Mouse (Mus musculus) embryo, embryonic 11 days (tissue): ENCODE results near the gene Krt6b.
"Not testable (repeated sequence)": the region's sequence is repeated elsewhere in the genome, so short reads cannot be mapped to it uniquely, and the experiment has no call there.

Experiments
- DNase-seq: peaks from one replicate; pipeline ENCODE4 v3.0.0-alpha.2; 2015

The Krt6b gene

GRCm38 (mm10) chr15:101680187-101680586, at the start of gene Krt6b:
Krt6b (minus strand) TSS chr15:101680287.
- DNase-seq: no peak

DNA sequence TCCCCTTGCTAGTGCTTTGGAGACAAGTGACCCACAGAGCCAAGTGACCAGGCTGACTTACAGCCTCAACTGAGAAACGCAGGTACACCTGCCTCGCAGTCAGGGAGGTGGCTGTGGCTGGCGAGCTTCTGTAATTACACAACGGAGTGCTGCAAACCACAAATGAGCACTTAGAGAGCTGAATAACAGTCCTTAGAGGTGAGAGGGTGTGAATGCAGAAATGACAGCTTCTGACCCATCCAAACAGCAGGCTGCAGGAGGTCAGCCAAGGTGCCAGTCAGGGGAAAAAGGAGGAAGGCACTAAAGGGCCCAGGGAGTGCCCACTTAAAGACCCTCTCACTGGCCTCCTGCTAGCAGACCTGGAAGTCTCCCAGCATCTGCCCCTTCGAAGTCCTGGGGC, 44.6 kb upstream of the Krt6b start:
- DNase-seq: no peak

DNA sequence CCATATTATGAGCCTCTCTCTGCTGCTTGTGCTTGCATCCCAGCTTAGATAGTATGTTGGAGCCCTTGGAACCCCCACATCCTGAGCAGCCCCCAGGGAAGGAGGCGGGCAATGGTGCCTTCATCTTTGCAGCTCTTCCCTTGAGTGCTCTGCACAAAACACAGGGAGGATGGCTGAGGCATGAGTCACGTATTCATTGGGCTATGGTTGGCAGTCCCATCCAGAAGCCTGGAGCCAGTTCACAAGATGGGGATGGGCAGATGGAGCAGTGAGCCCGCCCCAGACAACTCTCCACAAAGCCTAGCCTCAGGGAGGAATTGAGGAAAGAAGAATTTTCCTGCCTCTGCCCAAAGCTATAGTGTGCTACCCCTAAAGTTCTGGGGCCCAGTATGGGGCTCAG, 35.7 kb upstream of the Krt6b start:
- DNase-seq: no peak

DNA sequence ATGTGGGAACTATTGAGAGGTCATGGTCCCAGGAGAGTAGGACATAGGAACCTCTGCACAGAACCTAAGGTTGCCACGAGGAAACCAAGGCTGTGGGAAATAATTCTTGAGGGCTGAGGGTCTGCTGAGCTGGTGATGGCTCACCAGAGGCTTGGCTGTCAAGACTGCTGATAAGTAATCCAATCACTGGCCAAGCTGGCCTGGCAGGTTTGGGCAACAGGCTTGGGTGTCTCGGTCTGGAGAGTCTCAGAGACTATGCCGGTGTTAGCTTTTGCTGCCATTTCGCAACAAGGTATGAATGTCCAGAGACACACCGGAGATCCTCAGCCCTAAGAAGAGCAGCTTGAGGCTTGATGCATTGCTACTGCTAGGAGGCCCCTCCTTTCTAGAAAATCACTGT, 34.3 kb upstream of the Krt6b start:
- DNase-seq: no peak

DNA sequence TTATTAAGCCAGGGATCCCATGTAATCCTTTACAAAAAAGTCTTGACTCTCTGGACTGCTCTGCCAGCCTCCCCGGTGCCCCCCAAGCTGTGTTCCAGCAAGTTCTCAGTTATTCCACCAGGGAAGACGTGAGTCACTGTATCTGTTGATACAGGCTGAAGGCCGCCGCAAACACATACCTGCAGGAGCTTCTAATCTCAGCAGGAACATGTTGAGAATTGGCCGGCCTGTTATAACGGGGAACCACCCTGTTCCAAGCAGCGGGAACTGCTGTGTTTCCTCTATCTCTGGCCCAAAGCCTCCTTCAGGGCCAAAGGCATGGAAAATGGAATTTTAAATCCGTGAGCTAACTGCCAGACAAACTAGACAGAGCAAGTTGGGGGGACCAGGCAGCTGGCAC, 33.6 kb upstream of the Krt6b start:
- DNase-seq: no peak

GRCm38 (mm10) chr15:101712720-101713119, 32.6 kb upstream of the Krt6b start, which contains the start of gene Krt5:
Krt5 (minus strand) TSS chr15:101712898.
- DNase-seq: no peak

DNA sequence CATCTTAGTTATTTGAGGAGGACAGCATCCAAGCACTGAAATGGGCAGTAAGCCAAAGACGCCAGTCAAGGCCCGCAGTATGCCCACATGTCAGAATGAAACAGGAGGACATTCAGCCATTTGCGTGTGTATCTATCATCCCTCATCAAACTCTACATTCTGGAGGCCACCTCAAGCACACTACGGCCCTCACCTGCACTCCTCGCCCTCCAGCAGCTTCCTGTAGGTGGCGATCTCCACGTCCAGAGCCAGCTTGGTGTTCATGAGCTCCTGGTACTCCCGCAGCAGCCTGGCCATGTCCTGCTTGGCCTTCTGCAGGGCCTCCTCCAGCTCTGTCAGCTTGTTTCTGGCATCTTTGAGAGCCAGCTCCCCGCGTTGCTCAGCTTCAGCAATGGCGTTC, 28.6 kb upstream of the Krt6b start:
- no peak for DNase-seq

GRCm38 (mm10) chr15:101707454-101707853, 27.4 kb upstream of the Krt6b start:
- no peak for DNase-seq

GRCm38 (mm10) chr15:101704066-101704465, 24.0 kb upstream of the Krt6b start:
- peak; percentile 66 for DNase-seq

GRCm38 (mm10) chr15:101702380-101702779, 22.3 kb upstream of the Krt6b start:
- no peak for DNase-seq

GRCm38 (mm10) chr15:101699866-101700265, 19.8 kb upstream of the Krt6b start:
- DNase-seq: no peak

GRCm38 (mm10) chr15:101699192-101699591, 19.1 kb upstream of the Krt6b start:
- no peak for DNase-seq

GRCm38 (mm10) chr15:101697326-101698188, 17.5 kb upstream of the Krt6b start:
- DNase-seq: no peak

DNA sequence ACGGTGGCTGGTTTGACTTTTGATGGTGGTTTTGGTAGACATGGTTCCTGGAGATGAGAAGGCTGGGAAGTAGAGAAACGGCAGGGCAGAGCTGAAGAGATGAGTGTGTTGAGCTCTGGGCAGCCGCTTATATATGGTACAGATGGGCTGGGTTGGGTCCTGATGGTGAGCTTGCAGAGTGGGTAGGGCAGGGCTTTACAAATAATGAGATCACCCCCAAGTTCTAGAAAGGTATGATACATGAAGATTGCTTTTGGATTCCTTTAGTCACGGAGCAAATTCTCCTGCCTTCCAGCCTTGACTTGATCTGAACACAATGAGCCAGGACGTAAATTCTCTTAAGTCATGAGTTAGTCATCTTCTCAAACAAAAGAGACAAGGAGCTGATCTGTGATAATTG, 14.1 kb upstream of the Krt6b start, which contains the start of gene Krt6a:
Gene Krt6a, minus strand, starts transcription at position 101 of the 400 bp plus-strand sequence.
- no peak for DNase-seq

DNA sequence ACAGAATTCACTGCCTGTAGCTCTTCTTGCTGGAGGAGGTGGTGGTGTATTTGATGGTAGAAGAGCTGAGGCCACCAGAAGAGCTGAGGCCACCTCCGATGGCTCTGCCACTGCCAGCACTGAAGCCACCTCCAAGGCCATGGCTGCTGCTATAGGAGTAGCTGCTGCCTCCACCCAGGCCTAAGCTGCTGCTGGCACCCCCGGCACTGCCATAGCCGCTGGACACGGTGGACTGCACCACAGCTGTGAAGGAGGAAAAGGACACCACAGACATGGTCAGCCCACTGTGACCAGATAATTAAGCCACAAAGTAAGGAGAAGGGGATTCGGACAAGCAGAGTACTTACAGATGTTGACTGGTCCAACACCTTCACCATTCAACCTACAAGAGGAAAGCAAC, 10.4 kb upstream of the Krt6b start:
- DNase-seq: not testable (repeated sequence)

GRCm38 (mm10) chr15:101688161-101688560, 8.1 kb upstream of the Krt6b start:
- no peak for DNase-seq

DNA sequence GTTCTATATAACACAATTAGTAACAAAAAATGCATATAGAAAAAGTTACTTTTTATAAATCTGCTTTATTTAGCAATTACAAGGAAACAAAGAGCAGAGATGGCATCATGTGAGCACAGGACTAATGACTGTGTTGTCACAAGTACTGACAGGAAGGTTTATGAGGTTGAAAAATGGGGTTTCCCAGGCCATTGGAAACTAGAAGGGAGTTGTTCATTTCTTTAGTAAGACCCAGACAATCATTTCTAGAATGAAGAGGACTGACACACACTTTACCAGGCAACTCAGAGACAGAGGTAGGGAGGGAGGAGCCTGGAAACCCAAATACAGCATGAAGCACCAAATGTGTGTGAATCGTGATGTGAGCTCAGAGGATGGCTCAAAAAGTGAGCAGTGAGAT, 4.1 kb downstream of the Krt6b start:
- DNase-seq: no peak

DNA sequence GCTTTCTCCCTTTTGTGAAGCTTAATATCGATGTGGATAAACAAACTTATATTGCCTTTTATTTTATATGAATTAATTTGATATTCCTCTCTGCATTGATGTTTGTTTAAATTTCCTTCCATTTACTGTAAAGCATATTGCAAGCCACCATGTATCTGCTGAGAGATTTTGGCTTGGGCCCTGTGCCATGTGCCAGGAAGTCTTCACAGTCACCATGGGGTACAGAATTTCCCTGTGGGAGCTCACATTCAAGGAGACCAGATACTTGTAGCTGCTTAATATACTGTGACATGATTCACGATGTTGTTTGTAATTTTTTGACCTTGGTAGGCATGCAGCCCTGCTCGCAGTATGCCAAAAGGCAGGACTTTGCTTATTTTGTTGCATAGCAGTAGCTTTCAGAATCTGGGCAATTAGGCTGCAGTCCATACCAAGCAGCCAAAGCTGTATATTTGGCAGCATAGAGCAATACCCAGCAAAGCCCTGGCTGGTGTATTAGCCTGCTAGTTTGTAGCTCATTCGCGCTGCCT, 27.3 kb downstream of the Krt6b start:
- no peak for DNase-seq

- no peak for DNase-seq
Observed at GRCm38 (mm10) chr15:101647280-101647679, 32.8 kb downstream of the Krt6b start, which contains the start of gene Gm5478. Gm5478 (minus strand) TSS chr15:101647380.

- no peak for DNase-seq
Observed at GRCm38 (mm10) chr15:101627884-101628283, 52.2 kb downstream of the Krt6b start, which contains the start of gene Gm5414. Gm5414 (minus strand) TSS chr15:101628188.
